Mouse (Mus musculus): ENCODE results near the gene Ppp1r14c.
"Not testable (repeated sequence)": the region's sequence is repeated elsewhere in the genome, so short reads cannot be mapped to it uniquely, and the experiment has no call there.

DNA sequence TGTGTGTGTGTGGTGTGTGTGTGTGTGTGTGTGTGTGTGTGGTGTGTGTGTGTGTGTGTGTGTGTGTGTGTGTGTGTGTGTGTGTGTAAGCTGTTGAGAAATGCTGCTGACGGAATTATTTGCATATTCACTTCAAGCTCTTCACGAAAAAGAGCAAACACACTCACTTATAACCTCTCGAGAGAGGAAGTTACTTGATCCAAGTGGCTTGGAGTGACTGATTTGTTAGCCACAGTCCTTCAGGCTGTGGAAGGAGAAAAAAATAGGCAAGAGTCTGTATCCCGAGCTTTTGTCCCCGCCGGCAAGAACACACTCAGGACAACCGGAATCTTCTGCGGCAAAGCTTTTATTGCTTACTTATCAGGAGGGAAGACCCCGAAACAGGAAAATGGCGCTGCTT is 80.9 kb downstream of the Ppp1r14c start:
- not testable (repeated sequence) for TF ChIP-seq CTCF (IDR thresholded peaks at IDR 0.05; ENCODE audit: low read depth, low read length); GATA1 (IDR thresholded peaks at IDR 0.05; ENCODE audit: borderline replicate concordance, low read length)
